Mouse (Mus musculus) large intestine, adult 2 months (tissue): ENCODE measurements around the gene Cfap299. TPM values are rescaled to one million over a fixed set of nuclear protein-coding genes. Genes with fewer than 3 reads are reported as not detected.
"Not testable (repeated sequence)": the region's sequence is repeated elsewhere in the genome, so short reads cannot be mapped to it uniquely, and the experiment has no call there.

ENCODE experiments used
- DNase-seq: peaks from one replicate; pipeline ENCODE4 v3.0.0-alpha.2; 2012; ENCODE audit warnings: low read depth, low spot score
- WGBS: fragments of 180-500 bp; shearing (Covaris S2); methylation state at CpG from one replicate; pipeline ENCODE4 v1.1.7; 2018; 5-methylcytosine and 5-hydroxymethylcytosine counted together
- polyA plus RNA-seq: library from polyadenylated mRNA; depleted of rRNA; stranded (reverse); fragments of >200 nt; gene quantifications from 2 replicates; pipeline ENCODE4 v1.2.3, GENCODE M21; 2012

The Cfap299 gene
- polyA plus RNA-seq, 1 experiment: 0.14 TPM

DNA sequence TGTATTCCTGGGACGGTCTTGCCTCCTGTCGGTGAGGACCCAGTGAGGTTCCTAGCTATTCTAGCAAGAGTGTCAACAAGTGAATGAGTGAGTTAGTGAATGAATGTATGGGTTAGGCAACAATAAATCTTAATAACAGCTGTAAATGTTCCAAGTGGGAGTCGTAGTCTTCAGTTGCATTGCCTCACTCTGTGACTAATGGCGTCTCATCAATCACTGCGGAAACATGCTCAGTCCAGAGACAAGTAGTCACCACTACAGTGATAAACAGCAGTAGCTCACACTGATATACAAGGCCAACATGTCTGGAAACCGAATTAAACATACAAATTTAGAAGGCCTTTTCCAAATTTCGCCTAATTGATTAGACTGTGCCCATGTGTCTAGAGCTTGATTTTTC lies 187.1 kb downstream of the Cfap299 start:
- DNase-seq: no peak
- 52% methylated on average over 7 of the region's 7 CpGs for WGBS

DNA sequence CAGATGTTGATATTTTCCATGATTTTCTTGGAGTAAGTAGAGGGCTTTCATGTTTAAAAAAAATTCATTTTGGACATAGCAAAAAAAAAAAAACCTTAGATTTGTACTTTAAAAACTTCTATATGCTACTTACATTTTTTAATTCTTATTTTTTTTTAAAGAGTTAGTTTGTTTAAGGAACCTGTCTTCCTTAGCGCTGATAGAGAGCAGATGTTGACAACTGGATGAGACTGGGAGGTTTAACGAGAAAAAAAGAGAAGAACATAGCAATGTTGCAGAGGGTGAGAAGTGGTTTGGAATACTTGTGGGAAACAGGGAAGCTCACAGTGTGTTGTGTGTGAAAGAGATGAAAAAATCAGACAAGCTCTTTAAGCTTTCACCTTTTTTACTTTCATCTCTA lies 191.0 kb downstream of the Cfap299 start:
- DNase-seq: no peak
- 70% methylated on average over 2 of the region's 2 CpGs for WGBS

DNA sequence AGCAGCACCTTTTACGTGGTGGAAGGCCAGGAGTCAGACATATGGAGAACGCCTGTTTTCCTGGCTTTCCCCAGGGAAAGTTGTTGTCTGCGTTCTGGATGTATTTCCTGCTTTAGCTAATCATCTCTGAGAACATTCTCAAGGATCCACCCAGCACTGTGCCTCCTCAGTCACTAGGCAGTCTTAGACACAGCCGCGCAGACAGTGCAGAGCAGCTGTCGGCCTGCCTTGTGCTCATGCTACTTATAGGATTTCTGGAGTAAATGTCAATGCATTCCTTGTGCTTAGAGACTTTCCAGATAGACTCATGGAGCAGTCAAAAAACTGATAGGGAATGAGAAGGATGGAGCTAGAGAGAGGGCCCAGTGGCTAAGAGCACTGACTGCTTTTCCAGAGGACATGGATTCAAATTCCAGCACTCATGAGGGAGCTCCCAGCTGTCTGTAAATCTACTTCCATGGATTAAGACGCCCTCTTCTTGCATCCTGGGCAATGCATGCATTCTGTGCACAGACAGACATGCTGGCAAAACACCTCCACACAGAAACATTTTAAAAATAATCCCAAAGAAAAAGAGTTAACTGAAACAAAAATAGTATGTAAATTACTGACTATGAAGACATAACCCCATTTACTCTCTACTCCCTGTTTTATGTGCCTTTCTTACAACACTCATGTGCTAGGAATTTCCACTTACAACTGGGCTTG lies 193.3 kb downstream of the Cfap299 start:
- no peak for DNase-seq
- WGBS: 88% methylated on average over 7 of the region's 7 CpGs

GRCm38 (mm10) chr5:98523050-98523449 lies 193.9 kb downstream of the Cfap299 start:
- WGBS: 57% methylated on average over 7 of the region's 7 CpGs
- no peak for DNase-seq

GRCm38 (mm10) chr5:98523783-98524182 lies 194.7 kb downstream of the Cfap299 start:
- peak; percentile 37 for DNase-seq
- 30% methylated on average over 1 of the region's 1 CpGs for WGBS

GRCm38 (mm10) chr5:98541333-98541732 lies 212.2 kb downstream of the Cfap299 start:
- DNase-seq: no peak
- WGBS: 83% methylated on average over 1 of the region's 1 CpGs

DNA sequence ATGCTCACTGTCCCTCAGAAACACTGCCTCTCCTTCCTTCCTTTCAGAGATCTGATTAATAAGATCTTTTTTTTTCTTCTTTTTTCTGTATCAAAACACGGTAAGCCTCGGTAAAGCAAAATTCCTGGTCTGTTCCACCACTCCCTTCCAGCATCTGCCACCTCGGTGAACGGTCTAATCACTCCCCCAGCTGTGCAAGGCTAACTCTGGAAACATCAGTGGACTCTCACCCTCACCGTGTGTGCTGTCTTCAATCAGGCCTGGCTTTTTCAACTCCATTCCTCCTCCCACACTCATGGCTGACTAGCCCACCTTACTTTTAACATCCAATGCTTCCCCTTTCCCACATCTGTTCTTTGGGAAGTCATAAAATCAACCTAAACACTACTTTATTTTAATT lies 221.2 kb downstream of the Cfap299 start:
- DNase-seq: no peak
- 53% methylated on average over 5 of the region's 5 CpGs for WGBS

DNA sequence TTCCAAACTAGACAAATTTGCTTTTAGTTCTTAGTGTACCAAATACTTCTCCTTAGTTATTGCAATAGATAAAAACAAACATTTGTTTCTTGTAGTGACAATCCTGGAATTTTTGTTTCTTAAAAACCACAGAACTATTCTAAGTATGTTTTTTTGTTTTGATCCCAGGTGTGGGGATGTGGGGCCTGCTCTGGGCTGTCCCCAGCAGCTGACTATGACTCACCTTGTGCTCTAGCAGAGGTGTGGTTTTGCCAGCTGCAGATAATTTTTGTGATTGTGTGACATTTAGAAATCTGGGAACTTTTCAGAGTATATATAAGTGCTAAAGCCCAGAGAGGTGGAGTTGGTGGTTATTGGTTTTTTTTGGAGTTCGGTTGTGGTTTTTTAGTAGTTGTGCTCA lies 221.8 kb downstream of the Cfap299 start:
- WGBS: 92% methylated on average over 1 of the region's 1 CpGs
- DNase-seq: no peak

DNA sequence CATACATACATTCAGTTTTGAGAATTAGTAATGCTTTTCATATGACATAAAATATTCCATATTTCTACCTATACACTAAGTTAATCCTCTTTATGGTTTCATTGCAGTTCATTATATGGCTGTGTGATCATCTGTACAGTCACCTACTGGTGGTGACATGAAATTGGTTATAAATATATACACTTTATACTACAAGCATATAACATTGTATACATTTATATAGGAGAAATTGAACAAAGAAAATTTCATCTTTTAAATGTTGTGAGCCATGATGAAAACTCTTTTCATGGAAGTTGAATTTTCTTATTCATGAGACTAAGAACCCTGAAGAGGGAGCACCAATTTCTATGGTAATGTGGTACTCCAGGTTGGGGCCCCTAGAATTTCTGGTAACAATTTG lies 223.3 kb downstream of the Cfap299 start, which contains the start of gene Gm11111:
Gm11111 (plus strand) TSS at position 301 of the 400 bp plus-strand sequence.
- no peak for DNase-seq

DNA sequence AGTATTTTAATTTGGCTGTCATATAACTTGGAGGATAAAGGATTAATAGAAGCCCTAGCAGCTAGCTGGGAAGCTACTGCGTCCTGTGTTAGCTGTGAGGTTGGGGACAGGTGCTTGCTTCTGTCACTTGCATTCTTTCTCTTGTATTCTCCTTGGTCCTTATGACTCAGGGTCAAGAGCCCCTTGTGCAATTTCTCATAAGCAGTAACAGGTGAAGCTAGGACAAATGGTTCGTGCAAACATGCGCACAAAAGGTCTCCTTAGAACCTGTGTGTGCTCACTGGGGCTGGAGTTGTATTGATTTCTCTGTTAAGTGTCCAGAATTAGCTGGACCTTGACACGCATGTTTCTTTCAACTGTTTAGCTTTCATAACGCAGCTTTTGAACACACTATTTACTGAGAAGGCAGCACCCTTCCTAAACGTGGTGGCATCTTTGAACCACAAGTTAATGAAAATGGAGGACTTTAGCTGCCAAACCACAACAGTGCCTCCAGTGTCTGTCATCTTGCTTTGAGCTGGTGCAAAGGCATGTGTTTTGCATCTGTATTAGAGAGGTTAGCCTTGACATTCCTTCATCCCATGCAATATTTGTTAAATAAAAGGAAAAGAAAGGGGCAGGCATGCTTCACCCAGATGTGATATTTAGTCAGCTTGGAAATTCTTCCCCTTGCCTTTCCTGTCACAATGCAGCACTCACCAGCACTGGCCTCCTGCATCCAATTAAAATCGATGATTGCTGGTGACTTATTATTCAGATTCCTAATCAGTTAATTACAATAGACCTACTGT lies 223.9 kb downstream of the Cfap299 start:
- WGBS: 74% methylated on average over 7 of the region's 7 CpGs
- DNase-seq: no peak

- WGBS: 86% methylated on average over 4 of the region's 4 CpGs
- no peak for DNase-seq
Observed at GRCm38 (mm10) chr5:98561301-98561700, 232.2 kb downstream of the Cfap299 start.

DNA sequence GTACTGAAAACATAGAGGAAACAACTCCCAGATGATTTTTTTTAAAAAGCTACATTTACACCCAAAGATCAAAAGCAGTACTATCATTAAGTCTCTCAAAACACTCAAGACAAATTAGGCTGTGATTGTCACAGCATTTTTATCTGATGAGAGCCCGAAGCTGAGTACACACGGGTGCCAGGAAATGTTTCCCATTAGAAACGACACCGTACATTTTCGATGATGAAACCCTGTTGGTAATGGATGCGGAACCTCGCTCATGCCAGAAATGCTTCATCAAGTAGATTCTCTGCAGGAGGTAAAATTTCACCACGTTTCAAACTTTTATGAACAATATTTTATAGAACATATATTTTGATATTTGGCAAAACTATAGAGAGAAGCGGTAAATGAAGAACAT lies 233.7 kb downstream of the Cfap299 start:
- WGBS: 87% methylated on average over 9 of the region's 9 CpGs
- DNase-seq: no peak

DNA sequence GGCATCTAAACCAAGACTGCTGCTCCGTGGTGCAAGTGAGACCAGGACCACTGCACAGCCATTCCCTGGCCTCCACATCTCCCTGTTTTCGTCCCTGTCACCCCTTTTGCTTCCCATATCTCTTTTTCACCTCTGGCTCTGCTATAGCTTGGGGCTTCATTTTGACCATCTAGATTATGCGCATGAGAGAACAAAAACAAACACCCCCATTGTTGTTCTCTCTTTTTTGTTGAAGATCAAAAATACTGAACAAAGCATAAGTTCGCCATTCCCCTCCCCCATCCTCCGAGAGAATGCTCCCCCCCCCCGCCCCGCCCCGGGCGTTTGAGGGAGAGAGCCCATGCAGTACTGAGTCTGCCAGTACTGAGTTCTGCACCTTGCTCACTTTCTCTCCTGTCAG lies 234.7 kb downstream of the Cfap299 start:
- 73% methylated on average over 9 of the region's 9 CpGs for WGBS
- DNase-seq: no peak

GRCm38 (mm10) chr5:98566461-98567193 lies 237.5 kb downstream of the Cfap299 start:
- no peak for DNase-seq
- 69% methylated on average over 6 of the region's 6 CpGs for WGBS

- DNase-seq: no peak
- 78% methylated on average over 4 of the region's 4 CpGs for WGBS
Observed at GRCm38 (mm10) chr5:98568481-98568880, 239.4 kb downstream of the Cfap299 start.

DNA sequence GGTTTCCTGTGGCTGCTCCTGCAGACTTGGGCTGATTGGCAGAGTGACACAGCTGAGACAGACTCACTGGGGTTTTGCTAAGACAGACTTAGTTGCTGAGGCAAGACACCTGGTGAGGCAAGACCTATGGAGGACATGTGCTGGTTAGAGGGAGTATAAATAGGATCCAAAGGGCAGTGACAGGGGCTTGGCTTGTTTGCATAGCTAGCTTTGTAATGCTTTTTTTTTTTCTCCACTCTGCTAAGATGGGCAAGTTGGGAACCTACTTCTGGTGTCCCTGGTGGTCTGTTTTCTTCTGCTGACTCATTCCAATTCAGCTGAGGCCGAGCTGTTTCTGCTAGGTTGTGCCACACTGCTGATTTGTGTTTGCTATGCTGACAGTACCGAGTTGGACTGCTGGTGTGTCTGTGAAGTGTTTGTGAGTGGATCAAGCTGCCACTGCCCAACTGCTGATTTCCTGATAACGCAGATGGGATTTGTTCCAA lies 240.0 kb downstream of the Cfap299 start:
- WGBS: 16% methylated on average over 3 of the region's 3 CpGs
- DNase-seq: peak; percentile 46

DNA sequence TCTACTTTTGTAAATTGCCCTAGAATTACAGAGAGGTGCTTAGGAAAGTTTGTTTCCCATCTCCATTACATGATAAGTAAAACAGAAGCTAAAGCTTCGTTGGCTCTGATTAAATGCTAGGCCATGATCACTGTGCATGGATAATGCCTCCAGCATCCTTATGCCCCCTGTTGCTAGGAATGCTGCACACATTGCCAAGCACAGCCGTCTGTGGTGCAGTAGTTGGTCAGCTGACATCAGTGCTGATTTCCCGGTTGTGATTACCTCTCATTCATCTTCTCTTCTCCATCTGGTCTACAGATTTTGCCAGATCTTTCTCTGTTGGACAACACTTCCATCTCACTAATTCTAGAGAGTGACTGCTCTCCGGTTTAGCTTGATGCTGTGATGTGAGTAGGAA lies 243.3 kb downstream of the Cfap299 start:
- DNase-seq: no peak
- WGBS: 73% methylated on average over 4 of the region's 4 CpGs

- WGBS: 82% methylated on average over 12 of the region's 12 CpGs
- no peak for DNase-seq
Observed at GRCm38 (mm10) chr5:98574711-98575470, 245.8 kb downstream of the Cfap299 start.

DNA sequence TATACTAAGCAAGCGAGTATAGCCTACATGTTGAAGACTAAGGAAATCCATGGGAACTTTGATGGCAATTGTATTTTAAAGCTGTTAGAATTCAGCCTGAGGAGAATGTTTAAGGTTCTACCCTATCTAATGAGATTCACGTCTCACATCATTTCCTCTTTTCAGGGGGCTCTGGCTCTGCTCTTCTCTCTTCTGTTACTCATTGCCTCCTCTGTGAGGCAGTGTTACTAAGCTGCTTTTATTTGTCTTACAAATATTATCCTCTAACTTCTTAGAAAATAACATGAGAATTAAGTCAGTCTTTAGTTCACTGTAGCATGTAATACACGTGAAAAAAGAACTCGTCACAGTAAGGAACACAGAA lies 246.3 kb downstream of the Cfap299 start:
- 89% methylated on average over 4 of the region's 4 CpGs for WGBS
- no peak for DNase-seq

GRCm38 (mm10) chr5:98576538-98576937 lies 247.4 kb downstream of the Cfap299 start:
- DNase-seq: not testable (repeated sequence)
- 81% methylated on average over 6 of the region's 6 CpGs for WGBS
